Mouse (Mus musculus) erythroblast, embryonic 14.5 days (primary cell): ENCODE data around the gene Tubd1. TPM values are rescaled to one million over a fixed set of nuclear protein-coding genes. Genes with fewer than 3 reads are reported as not detected.

ENCODE experiments used
- H3K27me3 ChIP-seq: 2 replicates; pipeline ENCODE4 v1.6.1; 2012; ENCODE audit warnings: inconsistent platforms; ENCODE audit not compliant: control insufficient read depth
- H3K36me3 ChIP-seq: 2 replicates; pipeline ENCODE4 v1.6.1; 2012; ENCODE audit warnings: mild to moderate bottlenecking, inconsistent platforms; ENCODE audit not compliant: control insufficient read depth
- H3K4me1 ChIP-seq: 2 replicates; pipeline ENCODE4 v1.6.1; 2012; ENCODE audit warnings: inconsistent platforms; ENCODE audit not compliant: control insufficient read depth
- H3K4me3 ChIP-seq: replicated peaks from 2 replicates; pipeline ENCODE3; 2012; ENCODE audit warnings: moderate library complexity, mild to moderate bottlenecking, inconsistent platforms
- H3K9me3 ChIP-seq: 2 replicates; pipeline ENCODE4 v1.6.1; 2012; ENCODE audit warnings: low read length, inconsistent platforms, mixed read lengths; ENCODE audit not compliant: control insufficient read depth
- GATA1 ChIP-seq: IDR thresholded peaks from 2 replicates; pipeline ENCODE4 v1.6.1; 2012; ENCODE audit warnings: low read length, inconsistent platforms, mixed read lengths
- TAL1 ChIP-seq: IDR thresholded peaks from 3 replicates; pipeline ENCODE4 v1.6.1; 2012; ENCODE audit warnings: low read length, inconsistent platforms, mixed read lengths
- polyA plus RNA-seq: library from polyadenylated mRNA; stranded (reverse); fragments of >175 nt; gene quantifications from 2 replicates; pipeline ENCODE4 v1.2.3, GENCODE M21; 2012

The Tubd1 gene
- polyA plus RNA-seq, 1 experiment = 0.02 TPM

DNA sequence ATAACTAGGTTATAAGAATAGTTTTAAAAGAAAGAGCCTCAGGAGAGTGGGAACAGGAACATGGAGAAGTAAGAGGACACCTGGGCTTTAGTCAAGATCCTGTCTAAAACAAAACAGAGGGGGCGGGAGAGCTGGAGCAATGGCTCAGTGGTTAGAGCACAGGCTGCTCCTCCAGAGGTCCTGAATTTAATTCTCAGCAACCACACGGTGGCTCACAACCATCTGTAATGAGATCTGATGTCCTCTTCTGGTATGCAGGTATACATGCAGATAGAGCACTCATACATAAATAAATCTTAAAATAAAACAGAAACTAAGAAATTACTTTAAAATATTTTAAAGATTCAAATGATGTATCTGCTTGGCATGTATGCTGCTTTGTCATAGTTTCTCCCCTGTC, 27.8 kb downstream of the Tubd1 start:
- H3K36me3 ChIP-seq = peaks cover 14% of the 10 kb centered on the region
- H3K9me3 ChIP-seq = no peaks in the 10 kb centered on the region
- H3K4me1 ChIP-seq = peaks cover 9% of the 10 kb centered on the region
- TF ChIP-seq GATA1 = no peak
- no peak for TF ChIP-seq TAL1
- no peak overlapping the region for H3K4me3 ChIP-seq
- H3K27me3 ChIP-seq = no peaks in the 10 kb centered on the region

DNA sequence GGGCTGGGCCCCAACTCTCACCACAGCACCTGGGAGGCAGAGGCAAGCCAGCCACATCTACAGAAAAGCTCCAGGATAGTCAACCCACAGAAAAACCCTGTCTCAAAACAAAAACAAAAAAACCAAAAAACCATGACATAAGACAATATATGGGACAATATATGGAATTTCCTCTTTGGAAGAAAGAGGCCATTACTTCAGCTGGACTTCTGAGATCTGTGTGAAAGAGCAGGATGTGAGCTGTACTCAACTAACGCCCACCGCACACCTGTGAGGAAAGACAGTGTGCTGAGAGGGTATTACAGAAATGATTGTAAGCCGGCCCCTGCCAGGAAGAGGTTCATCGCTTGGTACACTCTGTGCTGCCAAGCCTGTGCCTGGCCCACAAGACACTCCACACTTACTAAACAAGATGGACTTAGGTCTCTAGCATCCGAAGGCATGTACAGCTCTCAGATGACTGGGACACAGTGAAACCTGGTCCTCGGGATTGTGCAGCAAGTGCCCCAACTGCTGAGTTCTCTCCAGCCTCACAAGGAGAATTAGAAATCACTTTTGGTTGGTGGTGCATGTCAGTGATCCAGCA, 28.9 kb downstream of the Tubd1 start:
- no peaks in the 10 kb centered on the region for H3K27me3 ChIP-seq
- TF ChIP-seq TAL1 (no peak), GATA1 (no peak)
- H3K36me3 ChIP-seq = peaks cover 5% of the 10 kb centered on the region
- H3K9me3 ChIP-seq = no peaks in the 10 kb centered on the region
- peaks cover 12% of the 10 kb centered on the region for H3K4me1 ChIP-seq
- H3K4me3 ChIP-seq = no peak overlapping the region

DNA sequence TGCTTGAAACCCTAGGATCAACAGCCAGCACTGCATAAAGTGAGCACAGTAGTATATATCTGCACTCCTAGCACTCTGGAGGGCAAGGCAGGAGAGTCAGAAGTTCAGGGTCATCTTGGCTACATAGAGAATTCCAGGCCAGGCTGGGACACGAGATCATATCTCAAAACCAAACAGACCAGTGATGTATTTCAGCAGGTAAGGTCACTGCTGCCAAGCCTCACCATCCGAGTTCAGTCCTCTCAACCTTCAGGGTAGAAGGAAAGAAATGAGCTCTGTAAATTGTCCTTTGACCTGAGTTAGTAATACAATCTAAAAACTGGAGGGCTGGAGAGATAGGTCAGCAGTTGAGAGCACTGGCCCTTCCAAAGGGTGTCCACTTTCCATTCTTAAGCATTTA, 29.6 kb downstream of the Tubd1 start:
- Histone ChIP-seq H3K27me3 (no peaks in the 10 kb centered on the region), H3K4me1 (peaks cover 18% of the 10 kb centered on the region), H3K36me3 (peaks cover 2% of the 10 kb centered on the region), H3K4me3 (no peak overlapping the region), H3K9me3 (no peaks in the 10 kb centered on the region)
- TF ChIP-seq TAL1 (no peak), GATA1 (no peak)

DNA sequence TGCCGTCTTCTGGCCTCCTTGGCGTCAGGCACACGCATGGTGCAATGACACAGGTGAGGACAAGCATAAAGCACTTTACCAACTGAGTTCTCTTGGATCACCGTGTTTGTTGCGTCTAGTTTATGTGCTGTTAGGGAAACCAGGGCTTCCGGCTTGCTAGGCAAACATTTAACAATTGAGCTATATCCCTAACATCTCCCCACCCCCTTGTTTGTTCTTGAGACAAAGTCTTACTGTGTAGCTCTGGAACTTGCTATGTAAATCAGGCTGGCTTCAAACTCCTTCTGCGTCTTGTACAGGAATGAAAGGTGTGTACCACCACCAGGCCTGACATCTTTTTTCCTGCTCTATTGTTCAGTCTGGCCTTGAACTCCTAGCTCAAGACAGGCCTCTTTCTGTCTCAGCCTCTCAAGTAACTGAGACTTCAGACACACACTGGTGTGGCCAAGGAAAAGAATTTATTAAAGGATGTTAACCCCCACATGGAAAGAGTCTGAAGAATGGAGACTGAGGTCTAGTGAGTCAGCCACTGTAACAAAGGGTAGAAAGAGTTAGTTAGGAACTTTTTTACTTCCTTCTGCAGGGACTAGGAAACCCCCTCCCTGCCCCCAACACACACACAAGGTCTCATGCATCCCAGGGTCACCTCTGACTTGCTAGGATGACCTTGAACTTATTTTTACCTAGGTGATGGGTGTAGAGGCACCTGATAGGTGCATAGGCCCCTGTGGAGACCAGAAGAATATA, 31.0 kb downstream of the Tubd1 start:
- Histone ChIP-seq H3K9me3 (no peaks in the 10 kb centered on the region), H3K27me3 (no peaks in the 10 kb centered on the region), H3K4me1 (peaks cover 32% of the 10 kb centered on the region), H3K4me3 (no peak overlapping the region), H3K36me3 (peaks cover 6% of the 10 kb centered on the region)
- TF ChIP-seq TAL1 = no peak

DNA sequence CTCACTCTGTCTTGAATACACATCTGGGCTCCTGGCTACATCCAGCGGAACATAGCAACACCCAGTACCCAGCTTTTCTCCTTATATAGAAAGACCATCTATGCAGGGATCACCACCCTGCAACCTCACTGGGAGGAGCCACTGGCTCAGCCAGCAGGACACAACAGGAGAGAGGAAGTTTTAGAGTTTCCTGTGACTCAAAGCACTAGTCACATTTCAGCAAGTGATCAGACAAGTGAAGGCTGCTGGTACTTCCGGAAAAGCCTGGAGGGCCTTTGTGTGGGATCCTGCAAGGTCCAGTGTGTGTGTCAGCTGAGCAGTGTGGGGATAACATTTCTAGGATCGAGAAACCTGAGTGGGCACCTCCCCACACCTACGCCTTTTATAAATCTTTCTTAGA, 32.4 kb downstream of the Tubd1 start:
- H3K4me1 ChIP-seq = peaks cover 43% of the 10 kb centered on the region
- peaks cover 14% of the 10 kb centered on the region for H3K36me3 ChIP-seq
- H3K27me3 ChIP-seq = no peaks in the 10 kb centered on the region
- H3K9me3 ChIP-seq = no peaks in the 10 kb centered on the region
- TF ChIP-seq GATA1 (no peak), TAL1 (no peak)
- no peak overlapping the region for H3K4me3 ChIP-seq

DNA sequence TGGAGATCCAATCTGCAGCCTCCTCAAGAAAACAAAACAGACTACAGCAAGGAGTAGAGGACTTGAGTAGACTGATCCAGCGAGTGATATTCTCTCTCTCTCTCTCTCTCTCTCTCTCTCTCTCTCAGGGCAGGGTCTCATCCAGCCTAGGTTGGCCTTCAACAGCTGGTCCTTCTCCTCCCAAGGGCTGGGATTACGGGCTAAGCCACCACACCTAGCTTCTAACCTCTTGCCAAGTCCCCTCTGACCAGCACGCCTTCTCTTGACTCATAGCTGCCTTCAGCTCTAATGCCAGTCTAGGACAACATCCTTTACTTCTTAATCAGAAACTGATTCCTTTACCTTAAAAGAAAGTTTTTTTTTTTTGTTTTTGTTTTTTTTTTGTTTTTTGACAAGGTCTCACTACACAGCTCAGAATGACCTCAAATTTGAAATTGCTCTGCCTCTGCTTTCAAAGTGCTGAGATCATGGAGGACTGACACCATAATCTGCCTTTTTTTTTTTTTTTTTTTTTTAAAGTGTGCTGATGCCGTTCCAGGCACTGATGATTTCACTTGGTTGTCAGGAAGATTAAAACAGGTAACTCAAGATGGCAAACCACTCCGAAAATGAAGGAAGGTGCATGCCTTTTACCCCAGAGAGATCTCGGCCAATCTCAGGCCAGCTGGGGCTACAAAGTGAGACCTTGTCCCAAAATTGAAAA, 33.5 kb downstream of the Tubd1 start:
- Histone ChIP-seq H3K4me3 (no peak overlapping the region), H3K9me3 (no peaks in the 10 kb centered on the region), H3K4me1 (peaks cover 51% of the 10 kb centered on the region)

DNA sequence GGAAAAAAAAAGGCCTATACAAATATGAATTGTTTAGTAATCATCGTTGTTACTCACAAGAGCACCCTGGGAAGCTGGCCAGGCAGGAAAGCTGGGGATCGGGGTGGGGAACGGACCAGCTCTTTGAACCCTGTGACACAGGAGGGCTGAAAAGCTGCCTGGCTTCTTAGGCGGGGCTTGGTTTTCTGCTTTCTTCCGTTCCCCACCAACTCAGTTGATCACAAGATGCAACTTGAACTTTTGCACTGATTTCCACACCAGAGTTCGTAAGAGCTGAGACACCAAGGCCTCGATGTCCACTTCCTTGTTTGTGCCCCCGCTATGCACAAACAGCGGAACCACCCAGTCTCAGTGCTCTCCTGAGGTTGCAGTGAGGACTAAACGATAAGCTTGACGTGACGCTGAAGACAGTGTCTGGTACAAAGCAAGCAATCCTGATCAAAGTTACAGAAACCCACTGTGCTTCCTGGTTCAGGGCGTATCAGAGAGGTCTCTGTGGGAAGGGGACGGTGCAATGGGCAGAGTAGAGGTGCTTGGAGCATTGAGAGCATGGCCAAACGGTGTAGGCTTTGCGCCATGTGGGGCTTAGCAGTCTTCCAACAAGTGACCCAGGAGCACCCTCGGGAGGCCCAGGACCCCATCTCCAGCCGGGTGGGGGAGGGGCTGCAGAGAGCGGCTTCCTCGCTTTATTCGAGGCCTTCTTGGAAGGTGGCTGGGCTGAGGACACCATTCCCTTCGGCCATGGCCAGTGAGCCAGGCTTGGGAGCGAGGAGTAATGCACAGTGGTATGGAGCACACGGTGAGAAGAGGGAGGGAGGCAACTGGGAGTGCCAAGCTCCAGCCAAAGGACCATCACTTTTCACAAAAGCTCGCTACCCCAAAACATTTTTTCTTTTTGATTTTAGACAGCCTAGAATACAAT, 34.3 kb downstream of the Tubd1 start:
- Histone ChIP-seq H3K9me3 (no peaks in the 10 kb centered on the region), H3K4me3 (no peak overlapping the region), H3K36me3 (peaks cover 30% of the 10 kb centered on the region), H3K4me1 (peaks cover 55% of the 10 kb centered on the region), H3K27me3 (no peaks in the 10 kb centered on the region)
- TF ChIP-seq GATA1 (no peak), TAL1 (no peak)

More for the DNA sequence above, 33.5 kb downstream of the Tubd1 start:
- no peaks in the 10 kb centered on the region for H3K27me3 ChIP-seq
- no peak for TF ChIP-seq TAL1
- peaks cover 23% of the 10 kb centered on the region for H3K36me3 ChIP-seq

DNA sequence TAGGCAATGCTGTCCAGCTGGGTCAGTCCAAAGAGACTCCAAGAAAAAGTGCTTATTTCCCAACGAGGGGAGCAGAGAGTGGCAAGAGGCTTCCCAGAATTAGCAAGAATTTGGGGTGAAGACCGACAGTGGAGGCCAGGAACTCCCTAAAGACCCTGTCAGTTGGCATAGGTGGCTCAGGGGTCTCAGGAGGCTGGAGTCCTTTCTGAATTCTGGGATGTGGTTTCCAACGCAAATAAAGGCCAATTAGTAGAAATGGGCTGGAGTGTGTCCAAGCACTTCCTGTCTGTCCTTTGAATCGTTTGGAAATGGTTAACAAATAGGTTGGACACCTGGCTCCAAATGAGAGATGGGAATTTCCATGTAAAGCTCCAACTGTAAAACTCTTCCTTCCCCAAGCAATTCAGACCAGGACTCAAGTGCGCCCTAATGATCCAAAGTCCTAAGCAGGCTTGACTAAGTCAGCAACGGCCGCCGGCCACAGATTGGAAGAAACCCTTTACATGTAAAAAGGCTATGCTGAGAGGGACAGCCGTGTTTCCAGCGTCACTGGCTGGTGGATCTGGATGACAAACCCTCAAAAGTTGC, 35.0 kb downstream of the Tubd1 start:
- H3K36me3 ChIP-seq = peaks cover 37% of the 10 kb centered on the region
- no peaks in the 10 kb centered on the region for H3K9me3 ChIP-seq
- H3K27me3 ChIP-seq = no peaks in the 10 kb centered on the region
- TF ChIP-seq GATA1 (no peak), TAL1 (no peak)
- H3K4me3 ChIP-seq = no peak overlapping the region
- H3K4me1 ChIP-seq = peaks cover 59% of the 10 kb centered on the region
